Mouse (Mus musculus) midbrain, postnatal 0 days (tissue): ENCODE data around the gene Trpc4ap. TPM values are rescaled to one million over a fixed set of nuclear protein-coding genes. Genes with fewer than 3 reads are reported as not detected.
A peak's percentile ranks its signal among the peaks of the same experiment; 100 is the strongest.
"Not testable (repeated sequence)": the region's sequence is repeated elsewhere in the genome, so short reads cannot be mapped to it uniquely, and the experiment has no call there.

Experiments used
- ATAC-seq: fragments of 200-750 bp; cut with Nextera tagmentation; 2 replicates; pipeline ENCODE4 v1.8.0; 2017; ENCODE audit warnings: moderate number of reproducible peaks, mild to moderate bottlenecking, moderate TSS enrichment, moderate library complexity; ENCODE audit not compliant: low FRiP score
- DNase-seq: peaks from one replicate; pipeline ENCODE4 v3.0.0-alpha.2; 2015; ENCODE audit warnings: low spot score
- H3K27ac ChIP-seq: fragments of 300-500 bp; sonication (generic); 2 replicates; pipeline ENCODE4 v1.5.1; 2014; ENCODE audit warnings: low read depth, mild to moderate bottlenecking, low read length, mixed read lengths
- H3K27me3 ChIP-seq: fragments of 300-500 bp; sonication (generic); 2 replicates; pipeline ENCODE4 v1.6.1; 2014; ENCODE audit warnings: low read length, control low read depth, mixed read lengths; ENCODE audit not compliant: insufficient read depth
- H3K36me3 ChIP-seq: fragments of 300-500 bp; sonication (generic); 2 replicates; pipeline ENCODE4 v1.6.1; 2014; ENCODE audit warnings: low read length, control low read depth, mixed read lengths; ENCODE audit not compliant: insufficient read depth
- H3K4me1 ChIP-seq: fragments of 300-500 bp; sonication (generic); 2 replicates; pipeline ENCODE4 v1.6.1; 2014; ENCODE audit warnings: mild to moderate bottlenecking, control low read depth, antibody characterized with exemption, low read length, mixed read lengths; ENCODE audit not compliant: insufficient read depth
- H3K4me2 ChIP-seq: fragments of 300-500 bp; sonication (generic); 2 replicates; pipeline ENCODE4 v1.6.1; 2014; ENCODE audit warnings: low read depth, mild to moderate bottlenecking, low read length, mixed read lengths; ENCODE audit not compliant: poor library complexity, severe bottlenecking
- H3K4me3 ChIP-seq: fragments of 300-500 bp; sonication (generic); 2 replicates; pipeline ENCODE4 v1.5.1; 2014; ENCODE audit warnings: low read depth, mild to moderate bottlenecking, low read length, moderate library complexity
- H3K9ac ChIP-seq: fragments of 300-500 bp; sonication (generic); replicated peaks from 2 replicates; pipeline ENCODE4 v1.6.1; 2014; ENCODE audit warnings: mild to moderate bottlenecking, low read length, moderate library complexity, mixed read lengths; ENCODE audit not compliant: poor library complexity, severe bottlenecking
- H3K9me3 ChIP-seq: fragments of 300-500 bp; sonication (generic); 2 replicates; pipeline ENCODE4 v1.6.1; 2016; ENCODE audit warnings: low read length, control low read depth
- CTCF ChIP-seq: IDR thresholded peaks from 2 replicates; pipeline ENCODE4 v1.5.1; 2016; ENCODE audit warnings: antibody characterized with exemption, mild to moderate bottlenecking
- WGBS: fragments of 180-500 bp; shearing (Covaris S2); extraction: QIAGEN DNeasy Blood & Tissue Kit; methylation state at CpG from one replicate; pipeline ENCODE4 v1.1.7; 2014; 5-methylcytosine and 5-hydroxymethylcytosine counted together
- polyA plus RNA-seq: library from polyadenylated mRNA; unstranded; fragments of >200 nt; fragmentation: Nextera tagmentation; extraction: Ambion mirVana; gene quantifications from 2 replicates; pipeline ENCODE4 v1.2.1, GENCODE M21; 2015
- total RNA-seq: library from RNA; depleted of rRNA; stranded (reverse); fragments of >200 nt; gene quantifications from 2 replicates; pipeline ENCODE4 v1.2.3, GENCODE M21; 2014; rRNA removed

The Trpc4ap gene
- total RNA-seq (148 and 155 TPM in 2 replicates), polyA plus RNA-seq (121 and 122 TPM in 2 replicates)

DNA sequence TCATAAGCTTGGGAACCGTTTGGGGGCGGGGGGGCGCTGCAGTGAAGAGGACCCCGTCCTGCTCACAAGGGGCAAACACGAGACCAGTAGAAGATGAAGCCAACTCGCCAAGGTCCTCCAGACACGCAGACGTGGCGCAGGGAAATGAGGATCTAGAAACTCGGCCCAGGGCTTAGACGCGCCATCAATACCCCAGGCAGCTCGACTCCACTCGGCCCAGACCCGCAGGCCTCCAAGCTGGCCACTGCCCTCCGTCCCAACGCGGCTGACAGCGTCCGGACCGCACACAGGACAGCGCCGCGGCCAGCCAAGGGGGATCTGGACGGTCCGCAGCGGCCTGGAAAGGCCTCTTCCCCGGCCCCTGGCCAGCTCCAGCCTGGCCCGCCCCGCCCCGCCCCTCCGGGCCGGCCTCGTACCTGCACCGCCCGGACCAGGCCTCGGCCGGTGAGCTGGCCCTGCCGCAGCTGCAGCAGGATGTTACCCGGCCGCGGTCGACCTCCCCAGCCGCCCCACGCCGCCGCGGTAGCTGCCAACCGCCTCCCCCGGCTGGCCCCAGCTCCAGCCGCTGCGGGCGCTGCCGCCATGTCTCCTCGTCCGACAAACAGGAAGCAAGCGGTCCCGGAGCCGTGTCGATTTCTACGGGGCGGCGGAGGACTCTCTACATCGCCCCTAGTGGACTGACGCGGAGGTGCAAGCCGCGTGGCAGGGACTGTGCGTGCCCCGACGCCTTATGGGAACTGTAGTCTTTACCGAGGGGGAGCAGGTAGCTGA, at the start of gene Trpc4ap:
TSS of gene Trpc4ap (minus strand) at position 662 of the 771 bp plus-strand sequence.
- peak; percentile 93 for ATAC-seq
- H3K9me3 ChIP-seq: no peaks in the 10 kb centered on the region
- under 1% methylated on average over 69 of the region's 72 CpGs for WGBS
- peaks cover 8% of the 10 kb centered on the region; the same call in 1 of the 2 replicates for H3K4me1 ChIP-seq
- DNase-seq: peak; percentile 95
- peak; percentile 98 for TF ChIP-seq CTCF
- peaks cover 2% of the 10 kb centered on the region; the same call in 1 of the 2 replicates for H3K36me3 ChIP-seq
- peak within 1 kb of the TSS; percentile 99 for H3K9ac ChIP-seq
- H3K27ac ChIP-seq: peak within 1 kb of the TSS; percentile 96
- peak within 1 kb of the TSS; percentile 82 for H3K4me2 ChIP-seq
- H3K4me3 ChIP-seq: peak within 1 kb of the TSS; percentile 99
- H3K27me3 ChIP-seq: no peaks in the 10 kb centered on the region

DNA sequence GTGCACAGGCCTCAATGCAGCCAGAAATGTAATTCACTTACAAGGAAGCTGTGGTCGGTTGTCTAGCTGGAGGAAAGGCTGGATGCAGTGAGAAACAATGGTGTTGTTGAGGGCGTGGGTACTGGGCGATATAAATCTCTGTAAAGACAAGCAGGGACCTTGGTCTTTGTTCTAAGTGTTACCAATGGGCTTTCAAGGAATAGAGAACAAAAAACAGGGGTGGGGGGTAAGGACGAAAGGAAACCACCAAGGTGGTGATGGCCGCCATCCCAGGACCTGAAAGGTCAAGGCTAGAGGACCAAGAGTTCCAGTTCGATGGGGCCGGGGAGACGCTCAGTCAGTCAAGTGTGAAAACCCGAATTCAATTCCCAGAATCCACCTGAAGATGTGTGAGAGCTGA, 45.6 kb upstream of the Trpc4ap start:
- no peak for TF ChIP-seq CTCF
- ATAC-seq: no peak
- Histone ChIP-seq H3K27me3 (no peaks in the 10 kb centered on the region), H3K9me3 (no peaks in the 10 kb centered on the region), H3K4me1 (no peaks in the 10 kb centered on the region), H3K27ac (no peak overlapping the region), H3K36me3 (no peaks in the 10 kb centered on the region), H3K4me2 (no peak overlapping the region), H3K9ac (no peak overlapping the region), H3K4me3 (no peak overlapping the region)
- no peak for DNase-seq
- WGBS: 69% methylated on average over 9 of the region's 9 CpGs

DNA sequence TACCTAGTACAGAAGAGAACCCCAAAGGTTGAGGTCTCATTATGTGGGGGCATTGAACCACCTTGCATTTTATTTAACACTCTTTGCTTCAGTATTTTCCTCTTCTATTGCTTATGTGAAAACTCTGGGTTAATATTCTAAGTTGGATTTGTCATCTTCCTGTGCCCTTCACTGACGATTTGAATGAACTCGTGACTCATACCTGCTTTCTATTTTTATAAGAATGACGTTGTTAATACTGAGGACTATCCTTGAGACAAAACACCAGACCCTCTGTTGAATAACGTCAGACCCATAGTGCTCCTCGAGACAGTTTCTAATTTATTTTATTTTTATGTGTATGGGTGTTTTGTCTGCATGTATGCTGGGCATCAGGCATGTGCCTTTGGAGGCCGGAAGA, 44.8 kb upstream of the Trpc4ap start:
- Histone ChIP-seq H3K27ac (no peak overlapping the region), H3K4me1 (no peaks in the 10 kb centered on the region), H3K4me2 (no peak overlapping the region), H3K9ac (no peak overlapping the region), H3K9me3 (no peaks in the 10 kb centered on the region), H3K27me3 (no peaks in the 10 kb centered on the region), H3K36me3 (no peaks in the 10 kb centered on the region), H3K4me3 (no peak overlapping the region)
- 77% methylated on average over 6 of the region's 6 CpGs for WGBS
- no peak for TF ChIP-seq CTCF
- ATAC-seq (no peak), DNase-seq (no peak)

DNA sequence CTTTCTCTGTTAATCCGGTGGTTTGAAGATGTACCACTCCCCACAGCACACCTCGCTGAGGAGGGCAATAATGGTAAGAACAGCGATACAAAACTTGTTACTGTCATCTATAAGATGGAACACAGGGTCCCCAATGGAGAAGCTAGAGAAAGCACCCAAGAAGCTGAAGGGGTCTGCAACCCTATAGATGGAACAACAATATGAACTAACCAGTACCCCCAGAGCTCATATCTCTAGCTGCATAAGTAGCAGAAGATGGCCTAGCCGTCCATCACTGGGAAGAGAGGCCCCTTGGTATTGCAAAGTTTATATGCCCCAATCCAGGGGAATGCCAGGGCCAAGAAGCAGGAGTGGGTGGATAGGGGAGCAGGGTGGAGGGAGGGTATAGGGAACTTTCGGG, 43.6 kb upstream of the Trpc4ap start, which contains the start of gene Gm17581:
TSS of gene Gm17581 (minus strand) at position 101 of the 400 bp plus-strand sequence.
- not testable (repeated sequence) for H3K4me3 ChIP-seq, H3K27me3 ChIP-seq, H3K9ac ChIP-seq, ATAC-seq, H3K9me3 ChIP-seq, DNase-seq, H3K36me3 ChIP-seq, H3K4me2 ChIP-seq, H3K4me1 ChIP-seq, H3K27ac ChIP-seq
- WGBS: 85% methylated on average over 5 of the region's 5 CpGs

DNA sequence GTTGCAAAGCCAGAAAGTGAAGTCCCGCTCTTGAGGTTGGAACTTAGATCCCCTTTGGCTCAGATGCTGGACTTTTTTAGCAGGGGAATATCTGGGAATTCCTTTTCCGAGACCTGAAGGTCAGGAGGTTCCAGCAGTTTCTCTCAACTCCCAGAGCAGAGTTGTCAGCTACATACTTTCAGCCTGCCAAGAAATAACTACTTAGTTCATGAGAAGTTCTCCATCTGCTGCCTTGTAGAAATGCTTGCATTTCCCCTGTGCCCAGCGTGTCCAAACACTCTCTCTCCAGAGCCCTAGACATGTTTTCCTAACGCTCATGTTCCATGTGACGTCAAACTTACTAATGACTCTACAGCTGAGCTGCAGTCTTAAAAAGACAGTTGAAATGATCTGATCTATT, 42.9 kb upstream of the Trpc4ap start:
- H3K4me3 ChIP-seq: no peak overlapping the region
- H3K4me2 ChIP-seq: no peak overlapping the region
- no peak overlapping the region for H3K9ac ChIP-seq
- H3K9me3 ChIP-seq: no peaks in the 10 kb centered on the region
- H3K4me1 ChIP-seq: no peaks in the 10 kb centered on the region
- no peak for ATAC-seq
- TF ChIP-seq CTCF: no peak
- no peaks in the 10 kb centered on the region for H3K36me3 ChIP-seq
- H3K27me3 ChIP-seq: no peaks in the 10 kb centered on the region
- 81% methylated on average over 5 of the region's 5 CpGs for WGBS
- no peak for DNase-seq
- H3K27ac ChIP-seq: no peak overlapping the region

DNA sequence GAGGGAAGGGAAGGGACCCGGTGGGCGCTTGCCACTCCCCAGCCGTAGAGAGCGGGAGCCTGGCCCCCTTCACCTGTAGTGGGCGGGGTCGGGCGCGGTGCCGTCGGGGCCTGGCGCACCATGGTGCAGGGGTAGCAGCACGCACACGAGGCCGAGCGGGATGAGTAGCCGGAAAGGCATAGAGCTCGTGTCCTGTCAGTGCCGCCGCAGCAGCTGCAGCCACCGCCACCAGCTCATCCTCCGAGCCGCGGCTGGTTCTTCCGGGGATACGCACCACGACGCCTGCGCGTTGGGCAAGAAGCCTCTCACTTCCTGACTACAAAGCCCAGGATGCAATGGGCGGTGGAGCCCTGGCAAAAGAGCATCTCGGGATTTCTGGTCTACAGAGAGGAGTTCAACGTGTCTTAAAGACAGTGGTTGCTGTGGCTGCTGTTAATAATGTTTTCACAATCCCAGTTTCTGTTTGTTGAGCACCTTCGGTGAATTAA, 37.0 kb upstream of the Trpc4ap start, which contains the start of gene Edem2:
TSS of gene Edem2 (minus strand) at position 318 of the 488 bp plus-strand sequence.
- peak within 1 kb of the TSS; percentile 91 for H3K9ac ChIP-seq
- peak within 1 kb of the TSS; percentile 93 for H3K4me3 ChIP-seq
- H3K9me3 ChIP-seq: no peaks in the 10 kb centered on the region
- H3K27me3 ChIP-seq: no peaks in the 10 kb centered on the region
- WGBS: 0% methylated on average over 29 of the region's 33 CpGs
- TF ChIP-seq CTCF: no peak
- H3K36me3 ChIP-seq: 0 out of 2 replicates have a peak, but pooled peaks cover 3% of the 10 kb centered on the region
- peak within 1 kb of the TSS; percentile 83 for H3K4me2 ChIP-seq
- peak within 1 kb of the TSS; percentile 62 for H3K27ac ChIP-seq
- ATAC-seq (peak; percentile 90), DNase-seq (peak; percentile 95)
- H3K4me1 ChIP-seq: no peaks in the 10 kb centered on the region
